Mouse (Mus musculus) embryonic stem cell, embryonic (primary cell): ENCODE data around the gene Nucb2.

Experiments
- CTCF ChIA-PET, 4 experiments: fragments of 300-600 bp in 2 of 4; fragments of 350-600 bp in 2 of 4; sonication (Branson Sonifier 250); formaldehyde crosslinking; loops; one replicate each; lab custom pipeline; 2022; ENCODE audit warnings: inconsistent platforms in 2 of 4; lab: Charles Lee
- POLR2A ChIA-PET, 4 experiments: fragments of 300-600 bp in 2 of 4; fragments of 350-600 bp in 2 of 4; sonication (Branson Sonifier 250); formaldehyde crosslinking; loops; one replicate each; lab custom pipeline; 2022; ENCODE audit warnings: antibody characterized with exemption in 4 of 4, inconsistent platforms in 1 of 4; lab: Charles Lee

Nucb2 gene

DNA sequence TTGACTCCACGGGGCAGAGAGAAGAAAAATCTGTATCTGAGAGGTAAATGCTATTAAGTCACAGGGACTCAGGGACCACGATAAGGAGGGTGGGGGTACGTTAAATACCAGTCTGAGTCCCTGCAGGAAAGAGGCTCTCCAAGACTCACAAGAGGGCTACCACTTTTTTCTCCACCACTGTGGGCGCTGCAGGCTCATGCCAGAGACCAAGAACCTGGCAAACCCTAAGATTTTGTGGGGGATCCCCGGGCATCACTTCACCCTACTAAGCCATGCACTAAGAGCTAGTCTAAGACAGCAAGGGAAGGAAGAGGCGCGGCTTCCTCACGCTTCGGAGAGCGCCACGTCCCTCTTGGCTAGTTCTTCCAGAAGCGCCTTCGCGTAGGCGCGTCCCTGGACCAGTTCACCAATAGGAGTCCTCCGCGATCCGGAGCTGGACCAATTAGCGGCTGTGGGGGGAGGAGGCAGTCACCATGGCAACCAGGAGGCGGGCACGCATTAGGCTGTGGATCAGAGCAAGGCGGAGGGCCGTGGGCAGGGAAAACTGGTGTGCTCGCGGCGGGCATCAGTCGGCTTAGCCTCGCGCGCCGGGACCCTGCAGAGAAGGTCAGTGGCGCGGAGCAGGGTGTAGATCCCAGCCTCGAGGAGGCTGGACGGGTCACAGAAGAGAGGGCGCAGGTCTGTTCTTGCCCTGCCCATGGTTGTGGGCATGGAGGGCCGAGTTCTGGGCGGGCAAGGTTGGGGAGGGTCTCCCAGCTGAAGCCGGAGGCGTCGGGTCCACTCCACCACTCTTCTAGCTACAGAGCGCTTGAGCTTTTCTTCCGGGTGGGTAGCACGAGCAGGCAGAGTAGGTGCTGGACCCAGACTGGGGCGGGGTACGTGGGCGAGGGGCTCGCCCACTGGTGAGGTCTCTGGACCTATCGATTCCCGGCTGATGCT lies at the start of gene Nucb2:
TSS of gene Nucb2 (plus strand) at position 491 of the 939 bp plus-strand sequence.
- ChIA-PET POLR2A (interaction anchor here (0.5 to 3.1 kb wide), 30 partner anchors 9 to 411 kb away, joined by 3 to 29 read pairs (median 4); partner anchors contain the start of gene Pik3c2a (in 3 of the 4)), CTCF (interaction anchor here (0.5 to 1.8 kb wide), 8 partner anchors 14 to 875 kb away, joined by 3 to 14 read pairs (median 3); no protein-coding TSS in a partner anchor)

DNA sequence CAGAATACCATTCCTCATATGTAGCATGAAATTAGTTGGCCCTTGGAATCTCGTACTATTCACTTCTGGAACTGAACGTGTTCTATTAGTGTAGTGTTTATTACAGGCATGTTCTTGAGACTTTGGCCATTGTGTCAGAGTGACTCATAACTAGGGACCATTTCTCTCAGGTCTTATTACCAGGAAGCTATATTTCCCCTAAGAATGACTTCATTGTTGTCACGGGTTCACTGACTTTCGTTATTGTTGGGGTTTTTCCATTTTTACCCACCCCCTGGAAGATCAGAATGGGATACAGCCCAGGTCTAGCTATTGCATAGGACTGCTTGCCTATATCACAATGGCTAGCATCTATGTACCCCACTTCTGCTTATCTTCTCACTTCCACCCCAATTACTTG lies 47.2 kb upstream of the Nucb2 start:
- ChIA-PET CTCF (interaction anchor here in 1 of 4 experiments (0.5 kb wide), 1 partner anchor 152 kb away, joined by 9 read pairs; no protein-coding TSS in a partner anchor), POLR2A (interaction anchor here in 2 of 4 experiments (0.7 to 2.1 kb wide), 3 partner anchors 13 to 956 kb away, joined by 4 to 8 read pairs (median 4); partner anchors contain the start of gene Pik3c2a (in 2 of the 2))

DNA sequence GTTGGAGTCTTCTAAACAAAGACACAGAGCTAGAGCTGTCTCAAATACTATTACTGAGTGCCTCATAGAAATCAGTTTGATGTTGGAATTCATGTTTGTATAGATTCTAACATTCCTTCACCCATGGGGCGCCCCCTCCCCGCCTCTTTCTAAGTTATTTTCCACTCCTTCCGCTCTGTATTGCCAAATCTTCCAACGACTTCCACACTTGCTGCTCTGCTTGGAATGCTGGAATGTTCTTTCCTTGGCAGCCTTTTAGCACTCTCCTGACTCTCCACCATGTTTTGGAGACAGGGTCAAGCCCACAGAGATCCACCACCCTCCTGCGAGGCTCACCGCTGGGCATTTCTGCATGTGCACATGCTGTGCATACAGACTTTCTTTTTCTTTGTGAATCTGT lies 46.8 kb upstream of the Nucb2 start:
- ChIA-PET POLR2A (interaction anchor here in 2 of 4 experiments (0.7 to 2.1 kb wide), 3 partner anchors 14 to 956 kb away, joined by 4 to 8 read pairs (median 4); partner anchors contain the start of gene Pik3c2a (in 2 of the 2)), CTCF (no interaction called here)

DNA sequence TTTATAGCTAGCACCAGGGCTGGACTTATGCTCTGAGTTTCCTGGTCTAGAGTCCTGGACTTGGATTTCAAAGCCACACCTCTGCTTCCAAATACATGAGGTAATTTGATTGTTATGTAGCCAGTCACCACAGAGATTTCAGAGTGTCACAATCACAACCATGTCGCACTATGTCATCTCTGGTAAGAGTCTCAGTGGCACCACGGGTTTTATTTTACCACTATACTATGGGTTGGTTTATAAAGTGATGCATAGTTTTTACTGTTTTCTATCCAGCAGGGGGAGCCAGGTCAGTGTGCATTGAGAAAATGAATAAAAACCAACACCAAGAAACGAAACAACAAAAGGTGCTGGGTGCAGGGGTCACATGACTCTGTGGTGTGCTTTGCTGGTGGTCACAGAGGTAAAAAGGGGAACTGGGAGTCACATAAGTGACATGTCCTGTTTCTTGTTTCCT lies 45.2 kb upstream of the Nucb2 start:
- POLR2A ChIA-PET, result no interaction called here
- CTCF ChIA-PET, result interaction anchor here in 1 of 4 experiments (0.5 kb wide), 1 partner anchor 150 kb away, joined by 4 read pairs; no protein-coding TSS in a partner anchor

DNA sequence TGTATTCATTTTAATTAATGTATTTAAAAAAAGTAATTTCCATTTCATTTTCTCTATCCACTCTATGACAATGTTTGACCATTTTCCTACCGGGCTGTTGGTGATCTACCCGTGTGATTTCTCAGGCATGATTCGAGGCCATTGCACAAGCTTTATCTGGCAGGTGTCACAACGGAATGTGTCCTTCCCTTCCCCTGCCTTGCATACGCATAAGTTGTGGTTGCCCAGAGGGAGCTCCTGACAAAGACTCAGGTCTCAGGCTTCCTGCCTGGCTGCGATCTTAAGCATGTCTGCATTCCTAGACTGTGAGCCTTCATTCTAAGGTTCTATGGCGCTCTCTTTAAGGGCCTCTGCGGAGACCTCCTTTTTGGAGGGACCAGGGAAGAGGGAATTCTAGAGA lies 42.1 kb upstream of the Nucb2 start:
- CTCF ChIA-PET, result interaction anchor here in 1 of 4 experiments (1.0 kb wide), 1 partner anchor 146 kb away, joined by 3 read pairs; no protein-coding TSS in a partner anchor
- POLR2A ChIA-PET, result interaction anchor here in 2 of 4 experiments (1.0 to 1.3 kb wide), 4 partner anchors 17 to 42 kb away, joined by 3 to 6 read pairs (median 4); partner anchors contain the start of genes Pik3c2a (in 2 of the 2) and Nucb2 (in 1 of the 2)

DNA sequence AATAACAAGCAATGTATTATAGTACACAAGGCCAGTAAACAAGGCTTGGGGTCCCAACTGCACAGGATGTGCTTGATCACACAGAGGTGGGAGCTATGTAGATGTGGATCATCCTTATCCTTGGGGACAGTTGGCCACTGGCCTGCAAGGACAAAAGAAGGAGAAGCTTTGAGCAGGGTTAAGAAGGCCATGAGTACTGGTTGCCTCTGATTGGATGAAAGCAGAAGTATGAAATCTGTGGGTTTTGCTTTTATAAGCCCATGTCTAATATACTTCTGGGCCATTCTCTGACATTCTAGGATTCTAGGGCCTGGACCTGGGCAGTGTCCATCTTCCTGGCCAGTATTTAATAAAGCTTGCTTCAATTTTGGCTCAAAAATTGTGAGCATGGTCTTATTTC lies 28.3 kb upstream of the Nucb2 start:
- CTCF ChIA-PET, result interaction anchor here in 1 of 4 experiments (0.7 kb wide), 1 partner anchor 103 kb away, joined by 3 read pairs; no protein-coding TSS in a partner anchor
- POLR2A ChIA-PET, result no interaction called here

DNA sequence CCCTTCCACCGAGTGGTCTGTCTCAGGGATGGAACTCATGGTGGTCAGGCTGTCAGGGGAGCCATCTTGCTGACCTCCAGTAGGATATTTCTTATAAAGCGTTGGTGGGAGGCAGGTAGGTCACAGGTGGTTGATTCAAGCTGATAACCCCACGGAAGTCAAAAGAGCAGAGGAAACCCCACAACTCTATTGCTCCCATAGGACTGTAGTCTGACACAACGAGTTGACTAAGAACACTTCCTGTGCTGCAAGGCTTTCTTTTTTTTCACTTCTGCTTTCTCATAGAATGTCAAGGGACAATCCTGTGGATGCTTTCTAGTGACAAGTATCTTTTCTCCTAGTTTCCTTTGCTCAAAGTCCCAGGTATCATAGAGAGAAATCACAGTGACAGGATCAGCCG lies 27.9 kb upstream of the Nucb2 start:
- CTCF ChIA-PET, result interaction anchor here in 1 of 4 experiments (0.7 kb wide), 1 partner anchor 103 kb away, joined by 3 read pairs; no protein-coding TSS in a partner anchor
- POLR2A ChIA-PET, result no interaction called here

DNA sequence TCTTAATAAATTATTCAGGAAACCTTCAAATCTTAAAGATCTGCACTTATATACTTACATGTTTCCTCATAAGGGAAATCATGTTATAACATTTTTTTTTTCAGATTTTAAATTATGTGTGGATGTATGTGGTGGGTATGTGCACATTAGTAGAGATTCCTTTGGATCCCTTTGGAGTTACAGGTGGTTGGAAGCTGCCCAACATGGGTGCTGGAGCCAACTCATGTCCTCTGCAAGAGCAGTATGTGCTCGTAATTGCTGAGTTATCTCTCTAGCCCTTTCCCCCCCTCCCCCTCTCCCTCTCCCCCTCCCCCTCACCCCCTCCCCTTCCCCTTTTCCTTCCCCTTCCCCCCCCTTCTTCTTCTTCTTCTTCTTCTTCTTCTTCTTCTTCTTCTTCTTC lies 21.1 kb upstream of the Nucb2 start:
- ChIA-PET POLR2A (no interaction called here), CTCF (interaction anchor here in 1 of 4 experiments (1.2 kb wide), 1 partner anchor 125 kb away, joined by 3 read pairs; no protein-coding TSS in a partner anchor)

DNA sequence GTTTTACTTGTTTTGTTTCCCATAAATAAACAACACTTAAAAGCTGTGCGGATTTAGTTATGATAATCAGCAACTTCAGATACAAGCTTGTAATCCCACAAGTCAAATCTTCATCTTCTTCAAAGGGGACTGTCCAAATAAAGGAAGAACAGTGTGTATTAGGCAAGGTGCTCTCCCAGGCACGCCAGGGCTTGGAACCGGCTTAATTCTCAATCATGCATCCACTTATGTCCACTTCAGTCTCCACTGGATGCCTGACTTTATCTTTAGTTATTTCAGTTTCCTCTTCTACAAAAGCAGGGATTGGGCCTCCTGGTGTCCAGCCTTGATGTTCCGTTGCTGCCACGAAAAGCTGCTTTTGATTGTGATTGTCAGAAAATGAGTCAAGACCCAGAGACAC lies 20.4 kb upstream of the Nucb2 start:
- ChIA-PET CTCF (interaction anchor here in 1 of 4 experiments (1.2 kb wide), 1 partner anchor 124 kb away, joined by 3 read pairs; no protein-coding TSS in a partner anchor), POLR2A (interaction anchor here in 1 of 4 experiments (1.0 kb wide), 1 partner anchor 21 kb away, joined by 3 read pairs; the partner anchor contains the start of gene Nucb2)

DNA sequence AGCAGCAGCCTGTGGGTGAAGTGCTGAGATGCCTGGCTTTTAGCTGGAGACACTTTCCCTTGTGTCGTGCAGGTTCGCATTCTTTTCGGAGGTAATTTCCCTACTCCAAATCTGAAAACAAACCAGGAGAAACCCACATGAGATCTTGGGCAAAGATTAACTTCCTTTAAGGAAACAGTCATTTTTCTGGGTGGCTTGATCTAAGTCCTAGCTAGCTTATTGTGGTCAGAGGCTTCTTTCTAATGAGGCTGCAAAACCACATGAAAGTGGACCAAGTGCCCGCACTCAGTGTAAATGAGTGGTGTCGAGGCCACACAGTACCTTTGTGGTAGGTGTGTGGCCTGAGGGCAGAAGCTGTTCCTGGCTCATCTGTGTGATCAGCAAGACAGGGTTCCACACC lies 20.0 kb upstream of the Nucb2 start:
- CTCF ChIA-PET, result interaction anchor here in 1 of 4 experiments (1.2 kb wide), 1 partner anchor 124 kb away, joined by 3 read pairs; no protein-coding TSS in a partner anchor
- POLR2A ChIA-PET, result interaction anchor here in 1 of 4 experiments (1.0 kb wide), 1 partner anchor 20 kb away, joined by 3 read pairs; the partner anchor contains the start of gene Nucb2

DNA sequence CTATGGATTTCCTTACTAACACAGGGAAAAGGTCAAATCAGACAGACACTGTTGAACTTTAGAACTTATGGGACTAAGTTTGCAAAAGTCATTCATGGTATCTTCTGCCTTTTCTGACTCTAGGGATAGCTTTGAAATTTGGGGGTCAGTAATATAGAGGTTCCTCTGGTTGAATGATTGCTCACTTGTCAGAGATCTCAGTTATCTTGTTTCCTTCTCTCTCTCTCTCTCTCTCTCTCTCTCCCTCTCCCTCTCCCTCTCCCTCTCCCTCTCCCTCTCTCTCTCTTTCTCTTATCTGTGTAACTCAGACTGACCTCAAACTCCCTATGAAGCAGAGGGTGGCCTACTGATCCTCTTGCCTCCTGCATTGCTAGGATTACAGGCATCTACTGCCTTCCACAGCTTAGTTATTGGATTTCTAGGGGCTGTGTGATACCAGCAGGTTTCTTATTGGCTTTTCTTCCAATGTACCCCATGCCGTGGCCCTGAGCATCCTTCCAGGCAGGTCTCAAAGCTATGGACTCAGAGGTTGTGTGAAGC lies 19.0 kb upstream of the Nucb2 start:
- POLR2A ChIA-PET, result interaction anchor here in 1 of 4 experiments (1.0 kb wide), 1 partner anchor 19 kb away, joined by 3 read pairs; the partner anchor contains the start of gene Nucb2

DNA sequence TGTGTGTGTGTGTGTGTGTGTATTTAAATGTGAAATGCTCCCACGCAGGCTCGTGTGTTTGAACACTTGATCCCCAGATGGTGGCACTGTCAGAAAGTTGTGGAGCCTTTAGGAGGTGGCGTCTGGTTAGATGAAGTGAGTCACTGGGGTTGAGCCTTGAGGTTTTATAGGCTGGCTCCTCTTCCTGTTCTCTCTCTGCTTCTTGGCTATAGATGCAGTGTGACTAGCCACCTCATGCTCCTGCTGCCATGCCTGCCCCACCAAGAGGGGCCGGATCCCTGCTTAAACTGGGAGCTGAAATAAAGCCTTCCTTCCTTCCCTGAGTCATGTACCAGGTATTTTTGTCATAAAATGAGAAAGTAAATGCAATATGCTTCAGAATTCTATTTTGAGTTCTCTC lies 13.1 kb upstream of the Nucb2 start:
- CTCF ChIA-PET, result interaction anchor here in 2 of 4 experiments (0.6 to 0.7 kb wide), 2 partner anchors 73 to 990 kb away, joined by 3 to 6 read pairs; no protein-coding TSS in a partner anchor

More for the DNA sequence above, 19.0 kb upstream of the Nucb2 start:
- CTCF ChIA-PET, result interaction anchor here in 1 of 4 experiments (0.5 kb wide), 1 partner anchor 124 kb away, joined by 4 read pairs; no protein-coding TSS in a partner anchor

DNA sequence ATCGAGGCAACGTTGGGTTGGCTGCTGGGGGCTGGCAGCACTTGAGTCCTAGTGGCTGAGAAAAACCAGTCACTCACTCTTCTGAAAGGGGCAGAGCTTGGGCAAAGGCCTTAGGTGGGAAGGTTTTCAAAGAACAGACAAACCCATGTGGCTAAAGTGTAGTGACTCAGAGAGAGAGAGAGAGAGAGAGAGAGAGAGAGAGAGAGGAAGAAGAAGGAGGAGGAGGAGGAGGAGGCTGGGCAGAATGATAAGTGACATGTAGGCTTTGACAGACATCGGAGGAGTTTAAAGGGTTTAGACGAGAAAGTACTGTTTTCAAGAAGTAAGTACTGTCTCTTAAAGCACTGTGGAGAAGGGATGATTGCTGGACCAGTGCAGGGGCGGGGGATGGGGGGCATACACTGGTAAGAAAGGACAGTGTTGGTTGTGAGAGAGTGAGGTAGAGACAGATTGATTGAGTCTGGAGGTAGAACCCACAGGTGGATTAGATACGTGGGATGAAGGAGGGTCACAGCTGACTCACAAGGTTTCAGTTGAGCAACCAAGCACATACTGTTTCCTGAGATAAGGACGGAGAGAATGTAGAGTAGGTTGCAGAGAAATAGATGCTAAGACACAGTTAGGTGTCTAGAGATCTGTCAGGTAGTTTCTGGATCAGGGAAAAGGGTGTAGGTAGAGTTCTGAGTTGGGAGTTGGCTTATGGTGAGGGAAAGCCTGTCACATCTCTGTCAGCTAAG lies 10.7 kb upstream of the Nucb2 start:
- CTCF ChIA-PET, result interaction anchor here in 1 of 4 experiments (1.4 kb wide), 1 partner anchor 21 kb away, joined by 3 read pairs; no protein-coding TSS in a partner anchor
- POLR2A ChIA-PET, result interaction anchor here in 3 of 4 experiments (0.6 to 1.1 kb wide), 3 partner anchors 10 to 50 kb away, joined by 3 to 7 read pairs (median 3); partner anchors contain the start of genes Nucb2 (in 1 of the 3) and Pik3c2a (in 1 of the 3)

More for the DNA sequence above, 13.1 kb upstream of the Nucb2 start:
- POLR2A ChIA-PET, result interaction anchor here in 1 of 4 experiments (0.7 kb wide), 1 partner anchor 189 kb away, joined by 3 read pairs; no protein-coding TSS in a partner anchor

DNA sequence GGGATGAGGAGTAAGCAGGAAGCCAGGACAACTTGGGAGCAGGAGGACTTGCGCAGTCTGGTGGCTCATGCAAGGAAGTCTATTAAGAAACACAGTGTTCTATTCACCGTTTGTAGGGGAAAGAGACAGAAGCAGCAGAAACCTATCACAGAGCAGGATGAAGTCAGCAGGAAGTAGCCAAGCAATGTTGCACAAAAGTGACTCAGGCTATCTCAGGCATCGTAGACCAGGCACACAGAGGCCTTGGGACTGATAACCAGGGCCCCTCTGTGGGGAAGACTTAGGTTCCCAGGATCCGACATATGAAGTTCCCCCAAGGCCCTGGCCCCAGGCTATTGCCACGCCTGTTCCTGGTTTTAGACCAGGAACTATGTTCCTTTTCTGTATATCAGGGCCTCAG lies 9.6 kb upstream of the Nucb2 start:
- ChIA-PET POLR2A (interaction anchor here in 2 of 4 experiments (1.1 kb wide), 2 partner anchors 9 to 51 kb away, joined by 3 to 7 read pairs; partner anchors contain the start of genes Nucb2 (in 1 of the 2) and Pik3c2a (in 1 of the 2)), CTCF (no interaction called here)

DNA sequence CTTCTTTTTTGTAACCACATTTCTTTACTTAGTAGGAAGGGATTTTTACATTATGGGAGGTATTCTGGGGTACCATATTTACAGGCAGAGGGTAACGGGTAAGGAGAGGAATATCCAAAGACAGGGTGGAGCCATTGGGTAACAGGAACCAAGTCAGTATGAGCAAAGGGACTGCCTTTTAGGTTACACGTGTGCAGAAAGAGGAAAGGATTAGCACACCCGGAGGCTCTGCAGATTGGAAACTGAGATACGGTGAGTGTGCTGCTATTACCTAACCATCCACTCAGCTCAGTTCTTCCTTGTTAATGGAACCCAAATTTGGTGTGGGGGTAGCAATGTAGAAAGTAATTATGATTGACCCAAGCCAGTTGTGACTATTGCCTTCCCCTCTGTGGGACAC lies 7.4 kb upstream of the Nucb2 start:
- CTCF ChIA-PET, result no interaction called here
- POLR2A ChIA-PET, result no interaction called here

DNA sequence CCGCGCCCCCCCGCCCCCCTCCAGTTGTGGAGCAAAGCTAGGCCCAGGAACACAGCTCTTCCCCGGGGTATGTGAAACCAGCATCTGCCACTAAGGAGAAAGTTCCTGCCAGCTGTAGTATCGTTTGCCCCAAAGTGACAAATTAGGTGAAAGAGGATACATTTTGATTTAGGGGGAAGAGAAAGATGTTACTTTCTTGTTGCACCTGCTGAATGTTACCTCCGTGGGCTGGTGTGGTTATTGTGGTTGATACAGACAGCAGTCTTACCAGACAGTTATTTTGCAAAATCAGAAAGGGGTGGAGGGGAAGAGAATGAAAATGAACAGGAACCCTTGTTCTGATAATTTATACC lies 625 bp downstream of the Nucb2 start:
- ChIA-PET POLR2A (interaction anchor here in 3 of 4 experiments (0.5 to 3.1 kb wide), 13 partner anchors 9 to 412 kb away, joined by 3 to 29 read pairs (median 5); partner anchors contain the start of gene Pik3c2a (in 3 of the 3)), CTCF (interaction anchor here in 2 of 4 experiments (0.6 to 1.8 kb wide), 3 partner anchors 14 to 874 kb away, joined by 3 to 14 read pairs (median 3); no protein-coding TSS in a partner anchor)

DNA sequence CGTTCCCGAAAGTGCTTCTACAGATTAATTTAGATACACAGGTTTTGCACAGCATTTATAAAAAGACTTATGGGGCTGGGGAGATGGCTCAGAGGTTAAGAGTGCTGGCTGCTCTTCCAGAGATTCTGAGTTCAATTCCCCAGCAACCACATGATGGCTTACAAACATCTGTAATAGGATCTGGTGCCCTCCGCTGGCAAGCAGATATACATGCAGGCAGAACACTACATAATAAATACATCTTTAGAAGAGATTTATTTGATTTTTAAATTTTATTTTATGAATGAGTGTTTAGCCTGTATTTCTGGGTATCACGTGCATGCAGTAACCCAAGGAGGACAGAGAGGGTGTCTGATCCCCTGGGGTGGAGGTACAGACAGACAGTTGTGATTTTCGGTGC lies 9.9 kb downstream of the Nucb2 start:
- ChIA-PET POLR2A (interaction anchor here in 3 of 4 experiments (0.7 to 2.1 kb wide), 5 partner anchors 9 to 205 kb away, joined by 3 to 8 read pairs (median 5); partner anchors contain the start of gene Nucb2 (in 1 of the 3)), CTCF (interaction anchor here in 1 of 4 experiments (0.9 kb wide), 1 partner anchor 21 kb away, joined by 3 read pairs; no protein-coding TSS in a partner anchor)
